Comparison of ENCODE assay signal across 9 mouse cellular contexts in the genomic region with DNA sequence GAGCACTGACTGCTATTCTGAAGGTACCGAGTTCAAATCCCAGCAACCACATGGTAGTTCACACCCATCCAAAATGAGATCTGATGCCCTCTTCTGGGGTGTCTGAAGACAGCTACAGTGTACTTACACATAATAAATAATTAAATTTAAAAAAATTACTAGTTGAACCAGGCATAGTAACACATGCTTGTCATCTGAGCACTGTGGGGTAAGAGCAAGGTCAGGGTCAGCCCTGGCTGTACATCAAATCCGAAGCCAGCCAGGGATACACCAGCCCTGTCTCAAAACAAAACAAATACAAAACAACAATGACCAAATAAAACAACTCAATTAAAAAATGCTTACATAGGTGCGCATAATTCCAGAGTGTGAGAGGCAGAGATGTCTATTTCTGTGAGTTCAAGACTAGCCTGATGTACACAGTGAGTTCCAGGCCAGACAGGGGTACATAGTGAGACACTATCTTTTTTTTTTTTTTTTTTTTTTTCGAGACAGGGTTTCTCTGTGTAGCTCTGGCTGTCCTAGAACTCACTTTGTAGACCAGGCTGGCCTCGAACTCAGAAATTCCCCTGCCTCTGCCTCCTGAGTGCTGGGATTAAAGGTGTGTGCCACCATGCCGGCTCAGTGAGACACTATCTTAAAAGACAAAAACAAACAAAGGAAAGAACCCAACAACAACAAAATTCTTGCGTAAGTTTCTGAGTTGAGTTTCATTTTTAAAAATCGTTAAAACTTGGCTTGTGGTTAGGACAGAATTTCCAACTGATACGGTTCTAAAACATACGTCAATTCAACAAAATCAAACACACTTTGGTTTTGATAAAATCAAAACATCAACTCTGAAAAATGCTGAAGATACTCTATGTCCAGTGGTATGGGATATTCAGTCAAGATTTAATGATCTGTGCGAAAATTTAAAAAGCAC. TPM values are rescaled to one million over a fixed set of nuclear protein-coding genes. Genes with fewer than 3 reads are reported as not detected.
A peak's percentile ranks its signal among the peaks of the same experiment; 100 is the strongest.
DNase-seq lines count a peak whose midpoint lies in the region; ATAC-seq and TF ChIP-seq lines count a peak whose summit lies in the region.
"Had no signal": no experiment of that assay in that cellular context is flagged by ENCODE, and none has a peak within 500 bp of the region (broad histone marks: within the 10 kb centered on the region; RNA-seq: fewer than 3 reads in every experiment).

No protein-coding gene starts in this region.

- ATAC-seq in forebrain, embryonic 14.5 days, result no peak
- no peak for ATAC-seq in liver, postnatal 0 days

- no peaks in the 10 kb centered on the region for H3K79me2 ChIP-seq in heart, adult 2 months (replicated peaks; ENCODE audit: control insufficient read depth, insufficient read depth, low read length)

- 73% methylated on average over 11 of the region's 11 CpGs for whole genome bisulfite sequencing in heart, adult 2 months
- WGBS in forebrain, embryonic 14.5 days, result 90% methylated on average over 11 of the region's 11 CpGs
- WGBS in liver, postnatal 0 days (ENCODE audit: insufficient replicate concordance), result 53% methylated on average over 11 of the region's 11 CpGs

- peak overlapping the region; percentile 89 for H3K4me2 ChIP-seq in forebrain, embryonic 14.5 days (ENCODE audit: low read length)
- H3K4me2 ChIP-seq in liver, postnatal 0 days (ENCODE audit: low read depth, low read length), result peak overlapping the region; percentile 93

- H3K9me3 ChIP-seq in forebrain, embryonic 14.5 days (replicated peaks; ENCODE audit: control insufficient read depth, low read length), result no peaks in the 10 kb centered on the region
- no peaks in the 10 kb centered on the region for H3K9me3 ChIP-seq in liver, postnatal 0 days (ENCODE audit: low read length)

- intact Hi-C loops in heart, adult 2 months (cut with DNase I), result loop anchor here (2.0 kb wide), 2 partner anchors 25 to 37 kb away; a partner anchor contains a TSS
- intact Hi-C loops in left cerebral cortex, postnatal 10 days (cut with DNase I), result no loop called here

- no peak overlapping the region; the same call in 1 of the 2 replicates for H3K4me3 ChIP-seq in heart, adult 2 months
- H3K4me3 ChIP-seq in forebrain, embryonic 14.5 days (ENCODE audit: low read depth, low read length), result peak overlapping the region; percentile 97
- peak overlapping the region; percentile 95 for H3K4me3 ChIP-seq in liver, postnatal 0 days (ENCODE audit: low read depth, low read length)

- H3K4me1 ChIP-seq in heart, adult 2 months (ENCODE audit: control insufficient read depth, insufficient read depth, low read length), result no peaks in the 10 kb centered on the region
- peaks cover 3% of the 10 kb centered on the region for H3K4me1 ChIP-seq in forebrain, embryonic 14.5 days (ENCODE audit: control insufficient read depth, insufficient read depth, low read length)
- peaks cover 39% of the 10 kb centered on the region for H3K4me1 ChIP-seq in liver, postnatal 0 days (ENCODE audit: insufficient read depth)

- H3K27me3 ChIP-seq in heart, adult 2 months (ENCODE audit: control insufficient read depth, insufficient read depth, low read length), result no peaks in the 10 kb centered on the region
- H3K27me3 ChIP-seq in forebrain, embryonic 14.5 days (replicated peaks; ENCODE audit: control insufficient read depth, insufficient read depth, low read length), result no peaks in the 10 kb centered on the region
- H3K27me3 ChIP-seq in liver, postnatal 0 days (ENCODE audit: insufficient read depth, low read length), result no peaks in the 10 kb centered on the region

- TF ChIP-seq POLR2A in heart, adult 2 months (IDR thresholded peaks at IDR 0.05; ENCODE audit: insufficient read depth, low read depth, low read length), result no peak

- DNase-seq in heart, adult 2 months, result no peak
- DNase-seq in heart, adult 11 months, result no peak
- DNase-seq in CD4-positive helper T cell, adult 2 months (ENCODE audit: low read depth, low spot score), result peak; percentile 82
- DNase-seq in forebrain, embryonic 14.5 days (ENCODE audit: low spot score), result no peak
- no peak for DNase-seq in liver, postnatal 0 days
- DNase-seq in right cerebral cortex, postnatal 25 days, result no peak
- no peak for DNase-seq in left cerebral cortex, postnatal 10 days (ENCODE audit: extremely low spot score in 1 of 2, low spot score in 2 of 2)
- no peak for DNase-seq in gastrocnemius, adult 18-20 months (ENCODE audit: low spot score)

- H3K36me3 ChIP-seq in heart, adult 2 months (ENCODE audit: control insufficient read depth, insufficient read depth, low read length), result peaks cover 3% of the 10 kb centered on the region; the same call in 1 of the 2 replicates
- peaks cover 15% of the 10 kb centered on the region for H3K36me3 ChIP-seq in forebrain, embryonic 14.5 days (ENCODE audit: control insufficient read depth, insufficient read depth, low read length)
- H3K36me3 ChIP-seq in liver, postnatal 0 days (replicated peaks; ENCODE audit: insufficient read depth, low read length), result 0 out of 2 replicates have a peak, but pooled peaks cover 2% of the 10 kb centered on the region

- TF ChIP-seq CTCF in heart, adult 2 months (IDR thresholded peaks at IDR 0.05), result no peak
- no peak for TF ChIP-seq CTCF in liver, postnatal 0 days (IDR thresholded peaks at IDR 0.05; ENCODE audit: low read depth)

- H3K9ac ChIP-seq in heart, adult 2 months (ENCODE audit: low read depth, low read length), result no peak overlapping the region
- peak overlapping the region; percentile 96 for H3K9ac ChIP-seq in forebrain, embryonic 14.5 days (ENCODE audit: low read length)
- peak overlapping the region; percentile 90 for H3K9ac ChIP-seq in liver, postnatal 0 days (replicated peaks)

- peak overlapping the region; percentile 100 for H3K27ac ChIP-seq in heart, adult 2 months
- peak overlapping the region; percentile 99 for H3K27ac ChIP-seq in forebrain, embryonic 14.5 days (ENCODE audit: low read depth, low read length)
- H3K27ac ChIP-seq in liver, postnatal 0 days (ENCODE audit: low read depth), result peak overlapping the region; percentile 98

- TF ChIP-seq EP300 in heart, adult 2 months (IDR thresholded peaks at IDR 0.05; ENCODE audit: insufficient read depth, low read depth, low read length), result no peak
- no peak for TF ChIP-seq EP300 in liver, postnatal 0 days (IDR thresholded peaks at IDR 0.05; ENCODE audit: low read depth)

RNA-seq across cellular contexts. Expression of a gene that starts 1.1 kb away (rescaled TPM):
- total RNA-seq in heart, adult 2 months (2021), result 1 to 10 TPM; 6.3 to 8.2 TPM
- polyA plus RNA-seq in heart, adult 2 months (2012; rRNA removed), result 4.1 and 7.2 TPM in 2 replicates
- polyA plus RNA-seq in forebrain, embryonic 14.5 days (2014; fragmentation: Nextera tagmentation; extraction: Ambion mirVana), result 10.9 and 12.1 TPM in 2 replicates
- polyA plus RNA-seq in liver, postnatal 0 days (2015; fragmentation: Nextera tagmentation; extraction: Ambion mirVana), result 5.4 and 5.6 TPM in 2 replicates
- total RNA-seq in left cerebral cortex, postnatal 10 days (2021), result 10 to 100 TPM; 44.1 to 45.2 TPM
- 1 to 10 TPM; 3.8 to 4.4 TPM for total RNA-seq in gastrocnemius, adult 18-20 months (2021)

RNA-seq across cellular contexts. Expression of a gene that starts 24.5 kb away (rescaled TPM):
- total RNA-seq in heart, adult 2 months (2021), result 10 to 100 TPM; 29.3 to 30.2 TPM
- 17.4 and 20.5 TPM in 2 replicates for polyA plus RNA-seq in heart, adult 2 months (2012; rRNA removed)
- polyA plus RNA-seq in forebrain, embryonic 14.5 days (2014; fragmentation: Nextera tagmentation; extraction: Ambion mirVana), result 39.9 and 42.8 TPM in 2 replicates
- polyA plus RNA-seq in liver, postnatal 0 days (2015; fragmentation: Nextera tagmentation; extraction: Ambion mirVana), result 22.8 and 24.9 TPM in 2 replicates
- total RNA-seq in left cerebral cortex, postnatal 10 days (2021), result 10 to 100 TPM; 42.0 to 51.4 TPM
- 10 to 100 TPM; 29.4 to 30.4 TPM for total RNA-seq in gastrocnemius, adult 18-20 months (2021)

RNA-seq across cellular contexts. Expression of a gene that starts 38.0 kb away (rescaled TPM):
- 10 to 100 TPM; 28.4 to 33.2 TPM for total RNA-seq in heart, adult 2 months (2021)
- polyA plus RNA-seq in heart, adult 2 months (2012; rRNA removed), result 42.0 and 49.5 TPM in 2 replicates
- 106 and 120 TPM in 2 replicates for polyA plus RNA-seq in forebrain, embryonic 14.5 days (2014; fragmentation: Nextera tagmentation; extraction: Ambion mirVana)
- 50.1 and 55.5 TPM in 2 replicates for polyA plus RNA-seq in liver, postnatal 0 days (2015; fragmentation: Nextera tagmentation; extraction: Ambion mirVana)
- 10 to 100 TPM; 47.9 TPM for total RNA-seq in left cerebral cortex, postnatal 10 days (2021)
- total RNA-seq in gastrocnemius, adult 18-20 months (2021), result 10 to 100 TPM; 16.7 to 22.6 TPM

RNA-seq across cellular contexts. Expression of a gene that starts 45.0 kb away (rescaled TPM):
- not detected for total RNA-seq in heart, adult 2 months (2021)
- not detected in 2 replicates for polyA plus RNA-seq in heart, adult 2 months (2012; rRNA removed)
- polyA plus RNA-seq in forebrain, embryonic 14.5 days (2014; fragmentation: Nextera tagmentation; extraction: Ambion mirVana), result not detected in 2 replicates
- polyA plus RNA-seq in liver, postnatal 0 days (2015; fragmentation: Nextera tagmentation; extraction: Ambion mirVana), result not detected in 2 replicates
- not detected for total RNA-seq in left cerebral cortex, postnatal 10 days (2021)
- not detected for total RNA-seq in gastrocnemius, adult 18-20 months (2021)
- total RNA-seq: layer of hippocampus, adult 18-20 months had no signal

RNA-seq across cellular contexts. Expression of a gene that starts 53.0 kb away (rescaled TPM):
- total RNA-seq in heart, adult 2 months (2021), result 1 to 10 TPM; 7.3 to 7.5 TPM
- polyA plus RNA-seq in heart, adult 2 months (2012; rRNA removed), result 20.7 and 27.0 TPM in 2 replicates
- 0.97 and 2.1 TPM in 2 replicates for polyA plus RNA-seq in forebrain, embryonic 14.5 days (2014; fragmentation: Nextera tagmentation; extraction: Ambion mirVana)
- 5.9 and 6.8 TPM in 2 replicates for polyA plus RNA-seq in liver, postnatal 0 days (2015; fragmentation: Nextera tagmentation; extraction: Ambion mirVana)
- total RNA-seq in left cerebral cortex, postnatal 10 days (2021), result 1 to 10 TPM; 2.1 to 2.2 TPM
- 1 to 10 TPM in 1 of 2 experiments, under 1 TPM in 1; 0.53 to 1.8 TPM for total RNA-seq in gastrocnemius, adult 18-20 months (2021)

Comparison
In these comparisons a context has a peak if more than half of its experiments do, and no peak if none do; other contexts are left out.
1. RNA of a gene that starts 1.1 kb away (total RNA-seq): 44.1 to 45.2 TPM in left cerebral cortex, postnatal 10 days; 6.3 to 8.2 TPM in heart, adult 2 months and 3.8 to 4.4 TPM in gastrocnemius, adult 18-20 months; every median in the first group is over 4 times any median in the second.
2. Peak in every context shown above with its lines, with median percentiles within 50 percentile points of each other: H3K27ac ChIP-seq.